Mouse (Mus musculus): Measurements from ENCODE around the gene Ndufv3. TPM values are rescaled to one million over a fixed set of nuclear protein-coding genes. Genes with fewer than 3 reads are reported as not detected.

The Ndufv3 gene
- total RNA-seq, 4 experiments from 2014 or later = 1,464 to 1,614 (median 1,563) TPM

- DNase-seq (ENCODE audit: low spot score) = no peak
Measured at GRCm38 (mm10) chr17:31556253-31556652, 36.3 kb downstream of the Ndufv3 start.

GRCm38 (mm10) chr17:31557124-31557880 lies 37.4 kb downstream of the Ndufv3 start:
- DNase-seq (ENCODE audit: low spot score) = no peak

GRCm38 (mm10) chr17:31557947-31558542 lies 38.1 kb downstream of the Ndufv3 start:
- DNase-seq (ENCODE audit: low spot score) = no peak

- no peak for DNase-seq (ENCODE audit: low spot score)
Measured at GRCm38 (mm10) chr17:31559021-31559789, 39.3 kb downstream of the Ndufv3 start.

- DNase-seq (ENCODE audit: low spot score) = no peak
Measured at GRCm38 (mm10) chr17:31563632-31564014, 43.7 kb downstream of the Ndufv3 start.

GRCm38 (mm10) chr17:31564015-31564857 lies 44.3 kb downstream of the Ndufv3 start, which contains the start of gene Pknox1:
Pknox1 (plus strand) TSS chr17:31564734.
- peak; percentile 97 for DNase-seq (ENCODE audit: low spot score)

GRCm38 (mm10) chr17:31564858-31565140 lies 44.9 kb downstream of the Ndufv3 start:
- DNase-seq (ENCODE audit: low spot score) = no peak

- no peak for DNase-seq (ENCODE audit: low spot score)
Measured at GRCm38 (mm10) chr17:31565141-31566056, 45.5 kb downstream of the Ndufv3 start.

- no peak for DNase-seq (ENCODE audit: low spot score)
Measured at GRCm38 (mm10) chr17:31566276-31566675, 46.4 kb downstream of the Ndufv3 start.

- DNase-seq (ENCODE audit: low spot score) = no peak
Measured at GRCm38 (mm10) chr17:31569756-31570155, 49.8 kb downstream of the Ndufv3 start.

GRCm38 (mm10) chr17:31570321-31570925 lies 50.5 kb downstream of the Ndufv3 start:
- no peak for DNase-seq (ENCODE audit: low spot score)

GRCm38 (mm10) chr17:31571689-31572088 lies 51.8 kb downstream of the Ndufv3 start:
- no peak for DNase-seq (ENCODE audit: low spot score)

- no peak for DNase-seq (ENCODE audit: low spot score)
Measured at GRCm38 (mm10) chr17:31574662-31575061, 54.7 kb downstream of the Ndufv3 start.

GRCm38 (mm10) chr17:31576394-31577175 lies 56.7 kb downstream of the Ndufv3 start:
- DNase-seq (ENCODE audit: low spot score) = no peak

- no peak for DNase-seq (ENCODE audit: low spot score)
Measured at GRCm38 (mm10) chr17:31580344-31580743, 60.4 kb downstream of the Ndufv3 start.
